Mouse (Mus musculus) midbrain, embryonic 15.5 days (tissue): ENCODE measurements around the gene Atp2a2. TPM values are rescaled to one million over a fixed set of nuclear protein-coding genes. Genes with fewer than 3 reads are reported as not detected.

Source experiments
- ATAC-seq: fragments of 200-750 bp; cut with Nextera tagmentation; replicated peaks from 2 replicates; pipeline ENCODE4 v1.8.0; 2017; ENCODE audit warnings: moderate TSS enrichment
- H3K27ac ChIP-seq: fragments of 300-500 bp; sonication (generic); 2 replicates; pipeline ENCODE4 v1.5.1; 2015; ENCODE audit warnings: mild to moderate bottlenecking, inconsistent platforms
- H3K27me3 ChIP-seq: fragments of 300-500 bp; sonication (generic); replicated peaks from 2 replicates; pipeline ENCODE4 v1.6.1; 2015; ENCODE audit warnings: inconsistent platforms
- H3K36me3 ChIP-seq: fragments of 300-500 bp; sonication (generic); replicated peaks from 2 replicates; pipeline ENCODE4 v1.6.1; 2015; ENCODE audit warnings: inconsistent platforms
- H3K4me1 ChIP-seq: fragments of 300-500 bp; sonication (generic); 2 replicates; pipeline ENCODE4 v1.6.1; 2015; ENCODE audit warnings: inconsistent platforms
- H3K4me2 ChIP-seq: fragments of 300-500 bp; sonication (generic); 2 replicates; pipeline ENCODE4 v1.6.1; 2015; ENCODE audit warnings: inconsistent platforms, mild to moderate bottlenecking, moderate library complexity
- H3K4me3 ChIP-seq: fragments of 300-500 bp; sonication (generic); 2 replicates; pipeline ENCODE4 v1.5.1; 2015; ENCODE audit warnings: mild to moderate bottlenecking, inconsistent platforms
- H3K9ac ChIP-seq: fragments of 300-500 bp; sonication (generic); 2 replicates; pipeline ENCODE4 v1.6.1; 2015; ENCODE audit warnings: mild to moderate bottlenecking, inconsistent platforms
- H3K9me3 ChIP-seq: fragments of 300-500 bp; sonication (generic); 2 replicates; pipeline ENCODE4 v1.6.1; 2016; ENCODE audit warnings: inconsistent platforms
- WGBS: fragments of 180-500 bp; shearing (Covaris S2); methylation state at CpG from one replicate; pipeline ENCODE4 v1.1.7; 2015; ENCODE audit warnings: mixed read lengths; 5-methylcytosine and 5-hydroxymethylcytosine counted together
- polyA plus RNA-seq: library from polyadenylated mRNA; unstranded; fragments of >200 nt; fragmentation: Nextera tagmentation; extraction: Ambion mirVana; gene quantifications from 2 replicates; pipeline ENCODE4 v1.2.1, GENCODE M21; 2015

The Atp2a2 gene
- polyA plus RNA-seq, 1 experiment from 2014 or later, result 46.3 TPM

DNA sequence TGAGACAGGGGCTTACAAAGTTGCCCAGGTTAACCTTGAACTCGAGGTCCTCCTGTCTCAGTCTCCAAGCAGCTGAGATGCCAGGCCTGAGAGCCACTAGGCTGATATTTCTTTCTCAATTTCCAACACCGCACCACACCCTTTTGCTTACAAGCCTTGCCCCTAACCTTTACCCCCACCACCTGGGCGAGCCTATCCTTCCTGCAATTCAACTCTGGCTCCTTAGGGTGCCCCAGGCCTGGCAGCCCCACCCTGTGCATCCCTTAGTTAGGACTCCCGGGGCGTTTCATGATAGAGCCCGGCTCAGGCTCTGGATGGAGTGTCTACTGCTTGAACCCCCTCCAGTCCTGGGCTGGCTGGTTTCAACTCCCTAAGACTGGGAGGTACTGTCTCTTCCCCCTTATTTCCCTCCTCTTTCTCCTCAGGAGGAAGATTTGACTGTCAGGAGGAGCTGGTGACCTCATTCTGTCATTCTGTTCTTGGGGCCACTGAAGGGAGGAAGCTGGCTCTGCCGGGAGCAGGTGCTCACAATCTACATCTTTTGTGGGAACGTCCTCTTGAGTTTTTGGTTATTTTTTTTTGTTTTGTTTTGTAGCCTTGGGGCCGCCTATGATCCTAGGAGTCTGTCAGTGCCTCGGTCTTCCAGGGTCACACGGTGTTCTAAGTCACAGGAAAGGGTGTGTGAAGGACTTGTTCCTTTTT is 14.2 kb upstream of the Atp2a2 start:
- Histone ChIP-seq H3K36me3 (no peaks in the 10 kb centered on the region), H3K4me2 (no peak overlapping the region), H3K4me3 (no peak overlapping the region), H3K27me3 (no peaks in the 10 kb centered on the region), H3K9me3 (no peaks in the 10 kb centered on the region), H3K9ac (no peak overlapping the region), H3K27ac (no peak overlapping the region), H3K4me1 (peaks cover 10% of the 10 kb centered on the region)
- ATAC-seq, result no peak
- 80% methylated on average over 11 of the region's 11 CpGs for WGBS

GRCm38 (mm10) chr5:122514127-122514521 is 12.1 kb upstream of the Atp2a2 start:
- Histone ChIP-seq H3K9ac (no peak overlapping the region), H3K4me3 (no peak overlapping the region), H3K4me2 (peak overlapping the region; percentile 27), H3K9me3 (no peaks in the 10 kb centered on the region), H3K27ac (no peak overlapping the region), H3K36me3 (no peaks in the 10 kb centered on the region), H3K27me3 (no peaks in the 10 kb centered on the region), H3K4me1 (peaks cover 10% of the 10 kb centered on the region)
- 10% methylated on average over 8 of the region's 8 CpGs for WGBS
- ATAC-seq, result no peak

DNA sequence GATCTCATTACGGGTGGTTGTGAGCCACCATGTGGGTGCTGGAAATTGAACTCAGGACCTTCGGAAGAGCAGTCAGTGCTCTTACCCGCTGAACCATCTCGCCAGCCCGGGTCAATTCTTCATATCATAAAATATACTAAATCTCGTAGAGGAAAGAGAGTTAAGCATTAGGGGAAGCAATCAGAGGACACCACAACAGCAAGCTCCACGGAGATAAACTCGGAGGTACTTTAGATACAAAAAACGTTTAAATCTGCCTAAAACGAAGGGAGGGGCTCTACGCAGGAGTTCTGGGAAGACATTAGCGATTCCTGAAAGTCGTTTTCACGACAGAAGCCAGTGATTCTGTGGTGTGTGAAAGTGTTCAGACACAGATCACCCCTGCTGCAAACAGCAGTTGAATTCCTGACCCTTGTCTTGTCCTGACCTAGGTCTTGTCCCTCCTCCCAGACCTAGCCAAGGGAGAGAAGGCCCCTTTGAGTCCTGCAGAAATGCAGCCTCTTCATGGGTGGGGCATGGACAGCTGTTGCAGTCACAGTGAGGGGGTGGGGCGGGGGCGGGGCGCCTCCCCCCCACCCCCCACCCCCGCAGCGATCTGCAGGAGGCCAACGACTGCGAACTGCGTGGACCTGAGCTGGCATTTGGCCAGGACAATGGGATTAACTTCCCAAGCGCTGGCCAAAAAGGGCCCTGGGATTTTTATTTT is 11.5 kb upstream of the Atp2a2 start:
- 39% methylated on average over 23 of the region's 23 CpGs for WGBS
- H3K9me3 ChIP-seq, result no peaks in the 10 kb centered on the region
- H3K36me3 ChIP-seq, result no peaks in the 10 kb centered on the region
- H3K27ac ChIP-seq, result no peak overlapping the region
- H3K4me1 ChIP-seq, result peaks cover 10% of the 10 kb centered on the region
- H3K4me3 ChIP-seq, result no peak overlapping the region
- no peaks in the 10 kb centered on the region for H3K27me3 ChIP-seq
- no peak for ATAC-seq
- peak overlapping the region; percentile 27 for H3K4me2 ChIP-seq
- H3K9ac ChIP-seq, result no peak overlapping the region

DNA sequence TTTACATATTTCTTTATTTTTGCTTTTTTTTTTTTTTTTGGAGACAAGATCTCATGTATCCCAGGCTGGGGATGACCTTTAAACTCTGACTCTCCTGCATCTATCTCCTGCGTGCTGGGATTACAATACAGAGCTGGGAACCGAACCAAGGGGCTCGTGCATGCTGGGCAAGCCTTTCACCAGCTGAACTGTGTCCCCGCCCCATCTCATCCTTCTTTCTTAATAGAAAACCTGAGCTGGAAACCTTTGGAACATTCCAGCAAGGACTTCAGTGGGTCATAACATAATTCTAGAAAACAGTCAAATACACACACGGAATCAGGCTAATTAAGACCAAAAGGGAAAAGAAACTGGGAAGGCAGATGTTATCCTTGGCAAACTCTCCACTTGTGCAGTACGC is 10.0 kb upstream of the Atp2a2 start:
- WGBS, result 62% methylated on average over 6 of the region's 6 CpGs
- ATAC-seq, result no peak
- Histone ChIP-seq H3K4me3 (no peak overlapping the region), H3K36me3 (no peaks in the 10 kb centered on the region), H3K4me2 (no peak overlapping the region), H3K27me3 (no peaks in the 10 kb centered on the region), H3K9me3 (no peaks in the 10 kb centered on the region), H3K27ac (no peak overlapping the region), H3K4me1 (peaks cover 10% of the 10 kb centered on the region), H3K9ac (no peak overlapping the region)

- no peak overlapping the region for H3K9ac ChIP-seq
- no peak overlapping the region for H3K27ac ChIP-seq
- H3K27me3 ChIP-seq, result no peaks in the 10 kb centered on the region
- 74% methylated on average over 9 of the region's 9 CpGs for WGBS
- no peak for ATAC-seq
- no peak overlapping the region for H3K4me3 ChIP-seq
- H3K4me2 ChIP-seq, result no peak overlapping the region
- H3K4me1 ChIP-seq, result peaks cover 10% of the 10 kb centered on the region
- no peaks in the 10 kb centered on the region for H3K9me3 ChIP-seq
- no peaks in the 10 kb centered on the region for H3K36me3 ChIP-seq
Measured at GRCm38 (mm10) chr5:122511405-122511804, 9.4 kb upstream of the Atp2a2 start.

DNA sequence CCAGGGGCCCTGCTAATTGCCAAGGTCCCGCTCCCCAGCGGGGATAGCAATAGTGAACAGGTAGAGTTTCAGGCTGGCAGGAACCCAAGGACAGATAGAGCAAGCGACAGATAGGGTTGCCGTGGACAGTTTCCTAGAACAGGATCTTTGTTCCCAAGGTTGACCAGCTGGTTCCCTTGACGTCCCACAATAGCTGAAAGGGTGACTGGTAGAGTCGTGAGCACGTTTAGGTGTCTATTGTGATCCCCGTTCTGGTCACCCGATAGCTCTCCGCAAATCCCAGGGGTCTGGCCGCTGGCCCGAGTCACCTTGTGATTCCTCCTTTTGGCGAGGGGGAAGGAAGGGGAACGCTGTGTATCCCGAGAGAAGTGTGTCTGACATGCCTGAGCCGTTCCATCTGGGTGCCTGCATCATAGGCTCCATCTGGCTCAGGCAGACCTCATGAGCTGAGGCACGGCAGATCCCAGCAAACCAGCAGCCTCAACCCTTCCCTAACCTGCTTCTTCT is 8.7 kb upstream of the Atp2a2 start:
- 66% methylated on average over 17 of the region's 17 CpGs for WGBS
- ATAC-seq, result no peak
- H3K36me3 ChIP-seq, result no peaks in the 10 kb centered on the region
- H3K9ac ChIP-seq, result no peak overlapping the region
- H3K9me3 ChIP-seq, result no peaks in the 10 kb centered on the region
- no peak overlapping the region for H3K4me3 ChIP-seq
- H3K27me3 ChIP-seq, result no peaks in the 10 kb centered on the region
- H3K27ac ChIP-seq, result no peak overlapping the region
- peaks cover 10% of the 10 kb centered on the region for H3K4me1 ChIP-seq
- H3K4me2 ChIP-seq, result no peak overlapping the region

GRCm38 (mm10) chr5:122509608-122510007 is 7.6 kb upstream of the Atp2a2 start:
- Histone ChIP-seq H3K4me2 (no peak overlapping the region), H3K9me3 (no peaks in the 10 kb centered on the region), H3K4me3 (no peak overlapping the region), H3K27ac (no peak overlapping the region), H3K36me3 (no peaks in the 10 kb centered on the region), H3K9ac (no peak overlapping the region), H3K4me1 (peaks cover 10% of the 10 kb centered on the region), H3K27me3 (no peaks in the 10 kb centered on the region)
- 72% methylated on average over 7 of the region's 7 CpGs for WGBS
- ATAC-seq, result no peak

DNA sequence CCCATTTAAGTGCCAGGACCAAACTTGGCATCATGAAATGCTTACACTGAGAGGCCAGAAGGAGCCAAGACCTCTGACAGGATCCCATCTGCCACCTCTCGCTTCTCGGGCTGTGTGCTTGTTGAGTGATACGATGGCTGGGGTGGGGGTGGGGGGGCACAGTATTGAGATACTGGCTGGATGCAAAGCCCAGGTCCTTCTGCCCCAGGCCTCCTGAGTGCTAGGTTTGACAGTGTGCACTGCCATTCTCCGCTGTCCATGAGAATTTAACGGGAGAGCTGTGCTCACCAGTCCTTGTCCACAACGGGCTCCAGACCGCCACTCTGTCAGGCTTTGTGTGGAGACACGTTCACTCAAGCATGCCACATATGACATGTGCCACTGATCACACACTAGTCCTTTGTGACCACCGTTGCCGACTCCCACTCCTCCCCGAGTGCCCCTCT is 6.9 kb upstream of the Atp2a2 start:
- Histone ChIP-seq H3K9ac (no peak overlapping the region), H3K27me3 (no peaks in the 10 kb centered on the region), H3K4me2 (no peak overlapping the region), H3K27ac (no peak overlapping the region), H3K36me3 (no peaks in the 10 kb centered on the region), H3K4me1 (peaks cover 4% of the 10 kb centered on the region), H3K9me3 (no peaks in the 10 kb centered on the region), H3K4me3 (no peak overlapping the region)
- 75% methylated on average over 11 of the region's 11 CpGs for WGBS
- ATAC-seq, result no peak

- ATAC-seq, result no peak
- no peaks in the 10 kb centered on the region for H3K27me3 ChIP-seq
- no peak overlapping the region for H3K4me3 ChIP-seq
- H3K9me3 ChIP-seq, result no peaks in the 10 kb centered on the region
- no peak overlapping the region for H3K27ac ChIP-seq
- H3K36me3 ChIP-seq, result no peaks in the 10 kb centered on the region
- H3K4me1 ChIP-seq, result peaks cover 12% of the 10 kb centered on the region
- no peak overlapping the region for H3K9ac ChIP-seq
- H3K4me2 ChIP-seq, result no peak overlapping the region
Measured at GRCm38 (mm10) chr5:122507396-122507795, 5.4 kb upstream of the Atp2a2 start.

DNA sequence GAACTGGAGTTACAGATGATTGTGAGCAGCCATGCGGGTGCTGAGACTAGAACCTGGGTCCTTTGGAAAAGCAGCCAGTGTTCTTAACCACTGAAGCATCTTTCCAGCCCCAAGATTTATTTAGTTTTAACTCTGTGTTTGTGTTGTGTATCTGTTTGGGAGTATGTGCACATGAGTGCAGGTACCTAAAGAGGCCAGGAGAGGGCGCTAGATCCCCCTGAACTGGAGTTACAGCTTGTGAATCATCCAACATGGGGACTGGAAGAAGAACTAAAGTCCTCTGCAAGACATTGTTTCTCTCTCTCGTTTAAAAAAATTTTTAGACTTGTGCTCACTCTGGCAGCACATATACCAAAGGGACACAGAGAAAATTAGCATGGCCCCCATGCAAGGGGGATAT is 4.4 kb upstream of the Atp2a2 start:
- ATAC-seq, result no peak
- Histone ChIP-seq H3K36me3 (no peaks in the 10 kb centered on the region), H3K4me1 (peaks cover 12% of the 10 kb centered on the region), H3K9ac (no peak overlapping the region), H3K9me3 (no peaks in the 10 kb centered on the region), H3K4me2 (no peak overlapping the region), H3K27ac (no peak overlapping the region), H3K27me3 (no peaks in the 10 kb centered on the region), H3K4me3 (no peak overlapping the region)
- WGBS, result 87% methylated on average over 3 of the region's 3 CpGs

DNA sequence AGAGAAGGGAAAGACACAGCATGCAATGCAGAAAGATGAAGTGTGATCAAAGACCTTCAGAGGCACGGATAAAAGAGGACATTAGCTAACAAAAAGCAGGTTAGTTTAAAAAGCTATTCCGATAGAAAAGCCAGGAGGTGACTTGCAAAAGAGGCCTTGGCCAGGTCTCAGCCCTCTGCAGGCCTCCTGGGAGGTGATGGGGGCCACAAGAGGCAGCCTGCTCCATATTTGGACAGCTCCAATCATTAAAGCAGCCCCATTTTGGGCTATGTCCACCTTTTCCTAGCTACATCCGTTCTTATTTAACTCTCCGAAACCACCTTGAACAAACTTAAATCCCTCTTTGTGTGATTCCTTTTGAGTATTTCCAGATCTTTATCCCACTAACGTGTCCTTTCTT is 3.5 kb upstream of the Atp2a2 start:
- Histone ChIP-seq H3K27me3 (no peaks in the 10 kb centered on the region), H3K4me1 (peaks cover 12% of the 10 kb centered on the region), H3K36me3 (no peaks in the 10 kb centered on the region), H3K9me3 (no peaks in the 10 kb centered on the region), H3K4me2 (no peak overlapping the region), H3K27ac (no peak overlapping the region), H3K9ac (no peak overlapping the region), H3K4me3 (no peak overlapping the region)
- 83% methylated on average over 5 of the region's 5 CpGs for WGBS
- no peak for ATAC-seq

GRCm38 (mm10) chr5:122503760-122504119 is 1.7 kb upstream of the Atp2a2 start:
- H3K27ac ChIP-seq, result peak overlapping the region; percentile 99; the same call in 1 of the 2 replicates
- no peak for ATAC-seq
- WGBS, result 20% methylated on average over 4 of the region's 4 CpGs

More at GRCm38 (mm10) chr5:122503760-122504119, 1.7 kb upstream of the Atp2a2 start:
- no peak overlapping the region for H3K4me2 ChIP-seq
- H3K4me1 ChIP-seq, result peaks cover 28% of the 10 kb centered on the region
- H3K9me3 ChIP-seq, result no peaks in the 10 kb centered on the region
- H3K9ac ChIP-seq, result no peak overlapping the region
- H3K27me3 ChIP-seq, result no peaks in the 10 kb centered on the region
- no peaks in the 10 kb centered on the region for H3K36me3 ChIP-seq
- no peak overlapping the region for H3K4me3 ChIP-seq
